Mouse (Mus musculus): ENCODE data around the gene Gm3285.
A peak's percentile ranks its signal among the peaks of the same experiment; 100 is the strongest.

Gm3285 gene

GRCm38 (mm10) chr10:77861675-77862074, at the start of gene Gm3285:
Gene Gm3285 (plus strand): TSS chr10:77861975.
- DNase-seq: no peak

GRCm38 (mm10) chr10:77814382-77814781, 47.4 kb upstream of the Gm3285 start, which contains the start of gene Gm2696:
Gene Gm2696 (plus strand): TSS chr10:77814682.
- DNase-seq: no peak

GRCm38 (mm10) chr10:77815514-77815913, 46.3 kb upstream of the Gm3285 start:
- peak; percentile 39 for DNase-seq

- no peak for DNase-seq
These were observed 43.3 kb upstream of the Gm3285 start for GRCm38 (mm10) chr10:77818523-77818922.

- DNase-seq: no peak
These were observed 42.6 kb upstream of the Gm3285 start for GRCm38 (mm10) chr10:77819203-77819602.

- peak; percentile 42 for DNase-seq
These were observed 34.8 kb upstream of the Gm3285 start, which contains the start of gene Krtap10-4 for GRCm38 (mm10) chr10:77826951-77827350. Gene Krtap10-4 (minus strand): TSS chr10:77827095.

GRCm38 (mm10) chr10:77835647-77836046, 26.1 kb upstream of the Gm3285 start, which contains the start of gene Krtap10-10:
Gene Krtap10-10 (plus strand): TSS chr10:77835947.
- no peak for DNase-seq

GRCm38 (mm10) chr10:77839006-77839405, 22.8 kb upstream of the Gm3285 start:
- no peak for DNase-seq

GRCm38 (mm10) chr10:77846503-77846902, 15.3 kb upstream of the Gm3285 start, which contains the start of gene Gm36176:
Gene Gm36176 (plus strand): TSS chr10:77846803.
- no peak for DNase-seq

GRCm38 (mm10) chr10:77846961-77847360, 14.8 kb upstream of the Gm3285 start:
- DNase-seq: no peak

- no peak for DNase-seq
These were observed 14.2 kb upstream of the Gm3285 start for GRCm38 (mm10) chr10:77847538-77847937.

- no peak for DNase-seq
These were observed 9.2 kb upstream of the Gm3285 start, which contains the start of gene Gm10318 for GRCm38 (mm10) chr10:77852559-77852958. Gene Gm10318 (plus strand): TSS chr10:77852859.

GRCm38 (mm10) chr10:77864067-77864761, 2.4 kb downstream of the Gm3285 start:
- DNase-seq: peak; percentile 64

GRCm38 (mm10) chr10:77864762-77865143, 3.0 kb downstream of the Gm3285 start:
- no peak for DNase-seq

GRCm38 (mm10) chr10:77867546-77867945, 5.8 kb downstream of the Gm3285 start:
- DNase-seq: no peak

- DNase-seq: peak; percentile 23
These were observed 7.9 kb downstream of the Gm3285 start for GRCm38 (mm10) chr10:77869651-77870050.

- DNase-seq: peak; percentile 49
These were observed 17.2 kb downstream of the Gm3285 start for GRCm38 (mm10) chr10:77878985-77879384.

GRCm38 (mm10) chr10:77880305-77880704, 18.5 kb downstream of the Gm3285 start:
- DNase-seq: no peak

GRCm38 (mm10) chr10:77882553-77882952, 20.8 kb downstream of the Gm3285 start:
- no peak for DNase-seq

GRCm38 (mm10) chr10:77886007-77886747, 24.4 kb downstream of the Gm3285 start:
- DNase-seq: no peak

- DNase-seq: no peak
These were observed 29.3 kb downstream of the Gm3285 start for GRCm38 (mm10) chr10:77890987-77891565.

- no peak for DNase-seq
These were observed 33.8 kb downstream of the Gm3285 start for GRCm38 (mm10) chr10:77895562-77895961.

- no peak for DNase-seq
These were observed 38.4 kb downstream of the Gm3285 start for GRCm38 (mm10) chr10:77900126-77900525.

Data from lung, postnatal 10 days (tissue).